Mouse (Mus musculus) cerebellum, adult 2 months (tissue): ENCODE data around the gene Cytip.

Experiments
- CTCF ChIP-seq: fragments of 200-500 bp; IDR thresholded peaks from 2 replicates; pipeline ENCODE4 v1.5.1; 2011; ENCODE audit warnings: low read depth, mild to moderate bottlenecking, control low read depth, low read length, moderate library complexity, borderline replicate concordance; ENCODE audit not compliant: insufficient read depth
- POLR2A ChIP-seq: fragments of 200-500 bp; IDR thresholded peaks from 2 replicates; pipeline ENCODE4 v1.6.1; 2011; ENCODE audit warnings: low read length, control low read depth, borderline replicate concordance; ENCODE audit not compliant: insufficient read depth

DNA sequence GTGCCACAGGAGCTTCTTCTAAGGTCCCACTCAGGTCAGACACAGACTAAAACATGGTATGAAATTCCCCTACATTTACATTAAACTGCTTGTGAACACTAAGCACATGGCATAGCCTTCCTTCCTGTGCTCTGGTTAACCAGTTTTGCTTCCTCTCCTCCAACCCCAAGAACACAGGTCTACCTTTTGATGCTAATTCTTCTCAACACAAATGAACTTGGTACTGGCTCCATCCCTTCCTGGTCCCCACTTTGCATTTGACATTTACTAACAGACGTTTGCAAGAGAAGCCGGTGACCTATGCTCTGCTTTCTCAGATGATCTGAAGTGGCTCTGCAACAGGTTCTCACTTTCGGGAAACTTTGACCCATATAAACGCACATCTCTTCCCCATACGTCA is 65.4 kb downstream of the Cytip start:
- TF ChIP-seq CTCF (no peak), POLR2A (no peak)
